Mouse (Mus musculus): ENCODE measurements around the gene Nphp4.
"Not testable (repeated sequence)": the region's sequence is repeated elsewhere in the genome, so short reads cannot be mapped to it uniquely, and the experiment has no call there.

The Nphp4 gene

DNA sequence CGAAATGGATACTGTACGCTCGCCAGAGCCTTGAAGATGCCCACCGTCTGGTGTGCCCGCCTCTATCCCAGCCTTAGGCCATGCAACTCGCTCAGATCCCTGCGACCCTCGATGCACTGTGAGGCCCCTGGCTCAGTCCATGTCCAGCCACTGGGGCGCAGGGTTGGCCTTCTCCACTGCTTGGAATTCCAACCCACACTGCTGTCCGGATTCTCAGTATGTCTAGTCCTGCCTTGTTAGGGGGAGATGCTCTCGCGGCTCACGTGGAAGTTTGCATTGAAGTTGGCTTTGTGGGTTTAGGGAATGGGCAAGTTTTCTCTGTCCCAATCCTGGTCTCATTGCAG, 1.7 kb downstream of the Nphp4 start:
- DNase-seq (ENCODE audit: low spot score): no peak

DNA sequence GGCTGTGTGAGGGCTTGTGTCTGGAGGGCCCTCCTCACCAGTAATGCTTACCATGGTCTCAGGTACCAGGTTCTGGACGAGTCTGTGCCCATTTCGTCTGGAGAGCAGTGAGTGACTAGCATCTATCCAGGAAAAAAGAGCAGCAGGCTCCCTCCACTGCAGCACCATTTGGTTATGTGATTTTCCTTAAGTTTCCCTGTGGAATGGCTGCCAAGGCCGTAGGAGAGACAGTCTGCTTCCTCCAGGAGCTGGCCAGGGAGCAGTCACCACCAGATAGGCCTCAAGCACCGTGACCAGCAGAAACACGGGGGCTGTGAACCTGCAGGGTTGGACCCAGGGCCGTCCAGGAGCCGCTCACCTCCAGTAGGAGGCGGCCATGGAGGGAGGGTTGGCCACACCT, 3.9 kb downstream of the Nphp4 start:
- no peak for DNase-seq (ENCODE audit: low spot score)

DNA sequence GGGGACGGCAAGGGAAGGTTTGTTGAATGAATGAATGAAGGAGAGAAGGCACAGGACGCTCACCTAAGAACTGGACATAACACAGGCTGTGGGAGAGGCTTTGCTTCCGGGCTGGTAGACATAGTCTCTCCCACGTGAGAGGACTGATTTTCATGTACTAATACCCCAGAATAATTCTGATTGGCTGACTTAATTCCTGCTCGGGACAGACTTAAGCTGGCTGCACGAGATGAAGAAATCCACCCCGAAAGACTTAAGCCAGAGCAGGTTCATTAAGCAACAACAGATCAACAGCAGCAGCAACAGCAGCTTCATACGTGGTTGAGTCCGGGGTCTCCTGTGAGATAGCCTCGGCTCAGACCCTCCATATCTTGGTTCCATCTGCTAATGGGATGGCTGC, 11.5 kb downstream of the Nphp4 start:
- DNase-seq (ENCODE audit: low spot score): no peak

DNA sequence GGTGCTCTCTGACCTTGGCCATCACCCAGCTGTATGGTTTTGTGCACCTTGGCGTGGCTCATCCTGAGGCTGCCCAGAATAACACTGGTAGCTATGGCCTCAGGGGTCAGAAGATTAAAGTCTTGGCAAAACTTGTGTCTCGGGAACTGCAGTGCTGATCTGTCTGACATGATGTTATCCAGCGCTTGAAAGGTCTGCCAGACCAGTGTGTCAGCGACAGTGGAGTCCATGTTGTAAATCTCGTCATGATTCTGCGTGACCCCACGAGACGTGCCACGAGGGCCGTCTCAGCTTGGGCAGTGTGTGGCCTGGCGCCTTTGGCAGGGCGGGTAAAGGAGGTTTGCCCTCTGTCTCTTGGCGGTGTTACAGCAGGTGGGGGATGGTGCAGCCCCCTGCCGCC, 13.8 kb downstream of the Nphp4 start:
- DNase-seq (ENCODE audit: low spot score): no peak

DNA sequence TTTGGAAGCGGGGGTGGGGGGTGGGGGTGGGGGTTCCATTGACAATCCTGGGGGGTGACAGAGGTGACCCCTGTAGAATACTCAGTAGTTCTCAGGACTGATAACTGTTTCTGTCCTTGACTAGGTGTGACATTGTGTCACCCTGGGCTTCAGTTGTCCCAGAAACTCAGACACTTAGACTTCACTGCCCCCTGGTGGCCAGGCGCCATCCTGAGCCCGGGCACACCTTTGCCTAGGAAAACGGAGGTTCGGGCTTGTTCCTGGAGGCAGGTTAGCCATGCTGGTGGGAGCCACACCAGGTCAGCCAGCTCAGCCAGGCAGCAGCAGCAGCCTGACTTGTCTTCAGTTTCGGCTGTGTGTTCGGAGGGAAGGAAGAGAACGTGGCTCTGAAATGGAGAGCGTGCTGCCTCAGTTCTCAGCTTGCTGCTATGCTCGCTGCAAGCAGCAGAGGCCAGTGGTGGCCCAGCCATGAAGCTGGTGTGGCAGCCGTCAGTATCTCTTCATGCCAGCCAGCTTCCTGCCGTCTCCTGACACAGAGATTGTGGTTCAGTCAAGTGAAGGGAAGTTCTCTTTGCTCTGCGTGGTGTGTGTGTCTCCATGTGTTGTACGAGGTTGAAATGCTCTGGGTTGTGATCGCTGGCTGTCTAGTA, 14.9 kb downstream of the Nphp4 start:
- peak; percentile 68 for DNase-seq (ENCODE audit: low spot score)

DNA sequence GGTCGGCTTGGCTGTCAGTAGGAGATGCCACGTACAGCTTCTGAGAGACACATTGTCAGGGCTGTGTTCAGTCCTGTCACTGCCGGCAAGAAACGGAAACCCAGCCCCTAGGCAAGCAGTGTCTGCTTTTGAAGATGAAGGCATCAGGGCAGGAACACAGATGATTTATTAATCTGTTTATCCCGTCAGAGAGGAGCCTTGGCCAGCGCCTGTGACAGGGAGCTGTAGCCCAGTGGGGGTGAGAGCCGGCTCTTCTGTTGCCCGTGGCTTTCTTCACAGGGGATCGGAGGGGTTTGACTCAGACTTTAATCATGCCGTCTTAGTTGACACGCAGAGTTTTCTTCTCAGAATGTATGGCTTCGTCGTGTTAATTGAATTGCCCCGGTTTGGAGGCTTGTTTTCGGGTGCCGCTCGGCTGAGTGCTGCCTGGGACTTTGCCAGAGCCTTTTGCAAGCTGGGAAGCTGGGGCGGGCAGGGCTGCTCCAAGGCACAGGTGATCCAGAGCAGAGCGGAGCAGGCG, 17.9 kb downstream of the Nphp4 start:
- no peak for DNase-seq (ENCODE audit: low spot score)

DNA sequence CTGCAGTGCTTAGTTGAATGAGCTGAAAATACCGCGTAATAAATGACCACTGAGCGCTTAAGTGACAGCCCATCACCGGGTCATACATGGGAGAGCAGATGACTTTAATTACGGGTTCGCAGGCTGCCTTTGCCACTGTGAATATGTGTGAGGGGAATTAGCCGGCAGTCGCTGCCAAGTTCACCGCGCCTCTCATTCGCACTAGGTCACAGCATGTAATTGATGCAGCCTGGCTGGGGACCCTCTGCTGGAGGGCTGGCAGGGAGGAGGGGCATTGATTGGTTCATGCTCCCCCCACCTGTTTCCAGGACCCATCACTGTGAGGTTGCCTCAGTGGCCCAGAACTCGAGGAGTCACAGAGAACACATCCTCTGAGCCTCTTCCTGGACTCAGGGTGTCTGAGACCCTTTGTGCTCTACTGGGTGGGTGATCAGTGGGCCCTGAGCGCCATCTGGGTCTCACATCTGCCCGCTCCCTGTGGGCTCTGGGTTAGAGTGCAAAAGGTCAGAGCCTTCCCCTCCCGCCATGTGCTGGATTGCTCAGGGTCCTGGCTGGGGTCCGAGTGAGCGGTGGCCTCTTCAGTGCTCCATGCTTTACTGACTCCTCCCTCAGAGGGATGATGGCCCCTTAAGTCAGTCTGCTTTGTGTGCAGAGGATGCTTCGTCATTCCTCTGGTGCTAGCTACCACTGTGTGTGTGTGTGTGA, 35.9 kb downstream of the Nphp4 start:
- no peak for DNase-seq (ENCODE audit: low spot score)

DNA sequence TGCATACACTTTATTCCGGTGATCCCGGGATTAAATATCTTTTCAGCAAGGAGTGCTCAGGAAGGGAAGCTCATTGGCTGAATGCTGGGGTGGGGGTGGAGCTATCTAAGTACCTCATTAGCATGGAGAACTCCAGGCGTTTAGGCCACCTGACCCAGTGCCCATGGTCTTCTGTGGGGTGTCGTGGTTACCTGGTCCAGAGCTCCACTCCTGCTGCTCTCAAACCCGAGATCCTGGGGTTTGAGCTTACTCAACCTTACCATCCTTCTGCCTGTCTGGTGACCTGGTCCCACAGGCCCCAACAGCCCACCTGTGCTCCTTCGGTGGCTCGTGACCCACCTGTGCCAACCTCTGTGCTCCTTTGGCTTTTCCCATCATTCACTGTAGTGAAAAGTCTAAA, 38.4 kb downstream of the Nphp4 start:
- no peak for DNase-seq (ENCODE audit: low spot score)

DNA sequence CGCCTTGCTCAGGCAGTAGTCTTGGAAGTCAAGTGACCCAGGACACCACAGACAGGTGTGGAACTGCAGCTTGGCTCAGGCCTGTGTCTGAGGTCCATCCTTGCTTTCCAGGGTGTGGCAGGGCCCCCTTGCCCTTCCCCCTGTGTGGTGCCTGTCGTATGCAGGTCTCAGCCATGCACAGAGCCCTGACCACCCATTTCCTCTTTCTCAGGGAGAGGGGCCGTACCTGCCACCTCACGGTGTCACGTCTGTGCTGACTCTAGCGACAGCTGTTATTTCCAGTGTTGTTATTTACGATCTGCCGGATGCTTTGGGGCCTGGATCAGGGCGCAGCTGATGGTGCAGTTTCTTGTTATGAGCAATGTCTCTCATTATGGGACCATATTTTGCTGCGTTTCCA, 42.6 kb downstream of the Nphp4 start:
- no peak for DNase-seq (ENCODE audit: low spot score)

DNA sequence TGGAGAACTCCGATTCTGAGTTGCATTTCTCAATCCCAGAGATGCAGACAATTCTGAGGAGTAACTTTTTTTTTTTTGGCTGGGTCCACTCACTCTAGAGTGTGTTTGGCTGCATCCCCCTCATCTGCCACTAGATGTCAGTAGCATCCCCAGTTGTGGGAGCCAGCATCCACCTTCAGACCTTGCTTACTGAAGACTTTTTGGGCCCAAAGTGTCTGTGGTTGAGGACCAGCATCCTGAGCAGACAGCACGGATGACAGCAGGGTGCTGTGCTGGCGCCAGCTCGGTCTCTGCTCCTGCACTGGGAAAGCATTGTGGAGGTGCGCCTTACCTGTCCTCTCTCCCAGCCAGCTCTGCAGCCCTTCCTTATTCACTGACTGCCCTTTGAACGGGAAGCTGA, 43.6 kb downstream of the Nphp4 start:
- peak; percentile 38 for DNase-seq (ENCODE audit: low spot score)

DNA sequence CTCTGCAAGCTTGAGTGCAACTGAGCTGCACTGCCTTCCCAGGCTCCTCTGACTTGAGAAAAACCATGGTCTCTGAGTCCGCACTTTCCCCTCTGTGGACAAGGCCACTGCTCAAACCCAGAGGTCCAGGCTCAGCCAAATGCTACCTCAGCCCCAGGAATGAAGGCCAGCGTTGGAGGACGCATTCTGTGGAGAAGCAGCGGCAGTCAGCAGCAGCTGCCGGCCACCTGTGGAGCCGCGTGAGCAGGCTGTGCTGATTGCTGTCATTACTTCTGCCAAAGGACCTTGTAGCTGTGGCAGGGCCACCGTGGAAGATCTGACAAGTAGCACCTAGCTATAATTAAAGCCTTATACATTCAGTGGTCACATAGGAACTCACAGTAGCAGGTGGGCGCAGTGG, 56.4 kb downstream of the Nphp4 start:
- no peak for DNase-seq (ENCODE audit: low spot score)

DNA sequence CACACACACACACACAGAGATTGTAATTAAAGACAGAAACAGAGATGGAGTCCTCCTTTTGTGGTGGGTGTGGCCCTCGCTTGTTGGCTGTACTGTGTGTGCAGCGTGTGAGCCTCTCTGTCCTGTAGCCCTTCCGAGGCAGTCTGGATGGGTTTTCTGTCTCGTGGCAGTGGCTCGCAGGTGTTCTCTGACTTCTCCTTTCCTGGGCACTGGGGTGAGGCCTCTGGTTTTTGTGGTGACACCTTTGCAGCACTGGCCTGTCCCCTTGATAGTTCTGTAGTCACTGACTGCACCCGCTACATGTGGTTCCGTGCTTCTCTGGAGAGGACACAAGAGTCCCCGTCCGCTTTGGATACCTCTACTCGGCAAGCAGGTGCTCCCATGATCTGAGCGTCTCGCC, 63.2 kb downstream of the Nphp4 start:
- no peak for DNase-seq (ENCODE audit: low spot score)

DNA sequence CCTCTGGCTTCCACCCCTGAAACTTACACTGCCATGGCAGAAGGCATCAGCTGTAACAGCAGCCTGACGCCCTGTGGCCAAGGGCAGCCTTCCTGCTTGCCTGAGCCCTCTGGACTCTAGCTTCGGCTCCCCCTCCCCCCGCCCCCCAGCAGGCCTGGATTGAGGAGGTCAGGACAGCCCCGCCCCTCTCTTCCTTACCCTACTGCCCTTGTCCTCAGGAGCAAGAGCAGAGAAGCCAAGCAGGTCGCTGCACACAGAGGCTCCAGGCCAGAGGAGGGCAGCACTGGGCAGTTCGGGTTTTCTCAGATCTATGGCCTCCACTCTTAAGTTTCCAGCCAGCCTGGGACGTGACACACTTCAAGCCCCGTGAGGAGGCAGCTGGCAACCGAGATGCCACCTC, 64.7 kb downstream of the Nphp4 start:
- DNase-seq (ENCODE audit: low spot score): no peak

DNA sequence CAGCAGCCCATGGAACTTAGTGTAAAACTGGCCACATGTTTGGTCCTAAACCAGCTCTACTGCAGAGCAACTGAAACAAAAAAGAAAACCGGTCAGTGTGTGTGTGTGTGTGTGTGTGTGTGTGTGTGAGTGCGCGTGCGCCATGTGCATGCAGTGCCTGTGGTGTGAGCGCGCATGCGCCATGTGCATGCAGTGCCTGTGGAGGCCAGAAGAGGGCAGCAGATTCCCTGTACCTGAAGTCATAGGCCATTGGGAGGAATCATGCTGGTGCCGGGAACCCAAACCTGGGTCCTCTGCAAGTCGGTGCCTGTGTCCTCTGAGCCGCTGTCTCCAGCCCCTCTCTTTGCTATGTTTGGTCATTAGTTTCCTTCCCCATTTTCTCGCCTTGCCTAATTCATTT, 65.9 kb downstream of the Nphp4 start:
- DNase-seq (ENCODE audit: low spot score): no peak

DNA sequence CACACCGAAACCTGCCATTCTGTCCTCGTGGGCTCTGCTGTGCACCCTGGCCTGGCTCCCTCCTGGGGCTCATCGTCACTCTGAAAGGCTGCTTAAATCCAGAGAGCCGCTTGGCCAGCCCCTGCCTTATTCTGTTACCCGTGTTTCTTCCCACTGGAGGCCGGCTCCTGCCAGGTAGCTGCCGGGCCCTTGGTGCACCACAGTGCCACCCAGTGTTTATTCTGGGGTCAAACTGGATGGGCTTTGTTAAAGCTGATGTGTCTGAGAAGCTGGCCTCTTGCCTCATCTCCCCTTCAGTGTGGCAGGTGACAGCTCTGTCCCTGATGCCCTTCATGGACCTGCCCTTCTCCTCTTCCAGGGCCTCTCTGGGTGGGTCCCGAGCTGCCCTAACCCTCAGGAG, 70.0 kb downstream of the Nphp4 start:
- no peak for DNase-seq (ENCODE audit: low spot score)

DNA sequence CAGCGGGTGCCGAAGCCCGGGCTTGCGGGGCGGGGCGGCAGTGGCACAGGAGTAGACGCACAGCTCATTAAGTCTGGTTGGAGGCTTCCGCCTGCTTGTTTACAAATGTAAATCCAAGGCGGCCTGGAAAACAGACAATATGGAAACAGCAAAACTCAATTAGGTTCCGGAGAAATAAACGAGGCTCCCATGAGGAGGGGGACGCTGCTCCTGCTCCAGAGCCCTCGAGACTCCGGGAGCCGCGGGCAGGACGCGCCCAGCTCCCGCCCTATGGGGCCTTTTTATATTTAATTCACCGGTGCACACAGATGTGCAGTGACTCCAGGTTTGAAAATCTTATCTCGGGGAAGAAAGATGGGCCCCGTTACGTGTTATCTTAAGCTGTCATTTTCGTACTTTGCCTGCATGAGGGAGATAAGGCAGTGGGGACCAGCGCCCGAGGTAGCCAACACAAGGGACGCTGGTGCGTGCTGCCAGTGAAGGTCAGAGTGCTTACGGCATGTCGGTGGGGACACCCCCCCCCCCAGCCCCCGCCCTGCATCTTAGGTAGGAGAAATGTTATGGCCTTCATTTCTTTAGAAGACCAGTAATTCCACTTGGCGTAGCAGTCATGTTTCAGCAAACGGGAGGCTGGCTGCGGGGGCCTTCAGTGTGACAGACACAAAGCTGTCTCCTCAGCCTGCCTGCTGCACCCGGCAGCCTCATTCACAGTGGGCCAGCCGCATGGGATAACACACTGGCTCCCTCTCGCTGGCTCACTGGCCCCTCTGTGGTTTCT, 71.6 kb downstream of the Nphp4 start:
- DNase-seq (ENCODE audit: low spot score): no peak

DNA sequence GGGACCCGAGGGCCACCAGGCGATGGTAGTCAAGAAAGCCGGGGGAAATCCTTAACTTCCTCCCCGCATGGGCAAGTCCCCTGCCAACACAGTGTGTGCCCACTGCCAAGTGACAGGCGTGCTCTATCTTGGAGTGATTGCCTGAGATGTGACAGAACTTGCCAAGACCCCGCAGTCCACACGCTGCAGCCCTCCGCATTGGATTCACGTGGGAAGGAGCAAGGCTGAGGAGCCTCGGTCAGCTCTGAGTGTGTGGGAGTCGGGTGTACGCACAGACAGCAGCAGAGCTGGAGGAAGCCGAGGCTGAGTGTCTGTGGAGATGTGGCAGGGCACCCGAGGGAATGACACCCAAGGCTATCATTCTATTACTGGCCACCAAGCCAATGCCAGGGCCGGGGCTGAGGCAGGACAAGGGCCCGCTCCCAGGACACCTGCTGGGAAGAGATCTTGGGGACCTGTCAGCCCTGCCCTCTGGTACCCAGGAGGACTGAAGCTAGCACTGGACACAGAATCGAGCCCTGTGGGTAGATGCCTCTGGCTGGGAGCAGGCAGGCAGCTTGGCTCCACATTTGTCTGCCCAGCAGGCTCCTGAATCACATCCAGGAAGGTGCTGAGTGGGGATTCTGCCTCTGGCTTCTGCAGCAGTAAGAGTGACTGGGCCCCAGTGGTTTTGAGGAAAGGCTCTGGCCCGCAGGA, 73.1 kb downstream of the Nphp4 start:
- DNase-seq (ENCODE audit: low spot score): no peak

DNA sequence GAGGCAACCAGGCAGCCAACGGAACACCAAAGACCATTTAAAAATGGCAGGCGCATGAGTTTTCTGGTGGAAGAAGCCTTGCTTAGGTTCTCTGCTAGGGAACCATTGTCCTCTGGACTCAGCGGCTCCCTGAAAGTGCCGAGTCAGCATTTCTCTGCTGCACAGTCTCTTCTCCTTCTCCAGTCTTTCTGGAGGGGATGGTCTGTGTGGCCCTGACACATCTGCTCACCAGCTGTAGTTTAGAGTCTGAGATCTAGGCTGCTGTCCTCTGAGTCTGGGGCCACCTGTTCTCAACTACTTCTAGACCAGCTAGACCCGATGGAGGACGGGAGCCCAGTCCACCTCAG, 73.7 kb downstream of the Nphp4 start:
- no peak for DNase-seq (ENCODE audit: low spot score)

DNA sequence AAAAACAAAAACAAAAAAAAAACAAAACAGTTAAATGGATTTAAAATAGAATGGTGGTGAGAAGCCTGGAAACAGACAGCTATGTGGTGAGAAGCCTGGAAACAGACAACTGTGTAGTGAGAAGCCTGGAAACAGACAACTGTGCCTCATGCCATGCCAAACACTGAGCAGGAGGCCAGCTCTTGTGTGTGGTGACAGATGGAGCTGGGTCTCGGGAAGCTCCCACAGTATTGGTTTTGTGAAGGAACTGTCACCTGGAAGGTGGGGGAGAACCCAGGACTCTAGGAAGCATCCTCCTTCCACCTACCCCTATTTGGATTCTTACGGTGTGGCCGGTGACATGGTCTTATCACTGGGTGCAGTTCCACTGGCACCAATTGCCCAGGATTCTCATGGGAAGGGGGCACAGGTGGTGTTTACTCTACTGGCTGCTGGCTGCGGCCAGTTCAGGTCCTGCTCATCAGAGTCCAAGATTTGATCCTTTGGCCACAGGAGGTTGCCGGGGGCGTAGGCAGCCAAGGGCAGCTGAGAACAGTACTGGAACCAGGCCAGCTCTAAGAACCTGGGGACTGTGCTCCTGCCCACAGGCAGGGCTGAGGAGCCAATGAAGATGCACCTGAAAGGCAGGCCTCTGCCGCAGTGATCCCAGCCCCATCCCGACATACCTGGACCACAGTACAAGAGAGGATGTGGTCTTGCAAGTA, 77.2 kb downstream of the Nphp4 start:
- no peak for DNase-seq (ENCODE audit: low spot score)

DNA sequence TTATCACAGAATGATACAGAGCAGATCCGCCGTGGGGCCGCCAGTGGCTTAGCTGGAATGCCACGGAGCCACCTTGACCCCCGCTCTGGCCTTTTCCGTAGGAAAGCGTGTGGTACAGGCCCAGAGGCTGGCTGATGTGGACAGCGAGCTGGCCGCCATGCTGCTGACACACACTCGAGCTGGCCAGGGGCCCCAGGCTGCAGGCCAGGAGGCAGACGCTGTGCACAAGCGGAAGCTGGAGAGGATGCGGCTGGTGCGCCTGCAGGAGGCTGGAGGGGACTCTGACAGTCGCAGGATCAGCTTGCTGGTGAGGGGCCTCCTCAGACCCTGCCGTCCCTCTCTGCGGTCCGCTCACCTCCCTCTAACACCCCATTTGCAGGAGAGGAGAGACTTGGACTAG, 77.9 kb downstream of the Nphp4 start:
- no peak for DNase-seq (ENCODE audit: low spot score)

DNA sequence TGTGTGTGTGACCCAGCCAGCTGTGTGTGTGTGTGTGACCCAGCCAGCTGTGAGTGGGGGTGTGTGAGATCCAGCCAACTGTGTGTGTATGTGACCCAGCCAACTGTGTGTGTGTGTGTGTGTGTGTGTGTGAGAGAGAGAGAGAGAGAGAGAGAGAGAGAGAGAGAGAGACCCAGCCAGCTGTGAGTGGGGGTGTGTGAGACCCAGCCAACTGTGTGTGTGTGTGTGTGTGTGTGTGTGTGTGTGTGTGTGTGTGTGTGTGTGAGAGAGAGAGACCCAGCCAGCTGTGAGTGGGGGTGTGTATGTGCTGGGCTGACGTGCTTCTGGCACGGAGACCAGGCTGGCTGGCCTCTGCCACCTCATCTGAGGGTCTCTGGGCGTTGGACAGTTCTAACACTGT, 79.3 kb downstream of the Nphp4 start:
- DNase-seq (ENCODE audit: low spot score): not testable (repeated sequence)

DNA sequence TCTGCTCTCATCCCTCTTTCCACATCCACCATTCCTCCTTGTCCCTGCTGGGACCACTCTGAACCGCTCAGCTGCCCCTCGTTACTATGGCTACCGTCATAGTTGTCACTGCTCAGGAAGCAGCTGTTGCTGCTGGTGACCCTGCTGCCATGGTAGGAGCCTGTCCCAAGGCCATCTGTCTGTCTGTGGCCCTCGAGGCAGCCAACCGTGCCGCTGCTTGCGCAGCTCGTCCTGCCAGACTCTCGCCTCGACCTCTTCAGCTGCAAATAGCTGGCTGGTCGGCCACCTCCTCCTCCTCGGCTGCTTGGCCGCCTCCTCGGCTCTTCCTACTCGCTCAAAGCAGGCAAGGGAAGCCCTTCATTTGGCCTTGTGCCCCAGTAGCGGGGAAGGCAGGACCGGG, 81.7 kb downstream of the Nphp4 start:
- DNase-seq (ENCODE audit: low spot score): no peak

Measured in left cerebral cortex, adult 11 months (tissue).